Mouse (Mus musculus): ENCODE measurements around the gene Timm13. TPM values are rescaled to one million over a fixed set of nuclear protein-coding genes. Genes with fewer than 3 reads are reported as not detected.

Gene Timm13
- total RNA-seq, 2 experiments from 2014 or later, result 161 to 172 TPM

DNA sequence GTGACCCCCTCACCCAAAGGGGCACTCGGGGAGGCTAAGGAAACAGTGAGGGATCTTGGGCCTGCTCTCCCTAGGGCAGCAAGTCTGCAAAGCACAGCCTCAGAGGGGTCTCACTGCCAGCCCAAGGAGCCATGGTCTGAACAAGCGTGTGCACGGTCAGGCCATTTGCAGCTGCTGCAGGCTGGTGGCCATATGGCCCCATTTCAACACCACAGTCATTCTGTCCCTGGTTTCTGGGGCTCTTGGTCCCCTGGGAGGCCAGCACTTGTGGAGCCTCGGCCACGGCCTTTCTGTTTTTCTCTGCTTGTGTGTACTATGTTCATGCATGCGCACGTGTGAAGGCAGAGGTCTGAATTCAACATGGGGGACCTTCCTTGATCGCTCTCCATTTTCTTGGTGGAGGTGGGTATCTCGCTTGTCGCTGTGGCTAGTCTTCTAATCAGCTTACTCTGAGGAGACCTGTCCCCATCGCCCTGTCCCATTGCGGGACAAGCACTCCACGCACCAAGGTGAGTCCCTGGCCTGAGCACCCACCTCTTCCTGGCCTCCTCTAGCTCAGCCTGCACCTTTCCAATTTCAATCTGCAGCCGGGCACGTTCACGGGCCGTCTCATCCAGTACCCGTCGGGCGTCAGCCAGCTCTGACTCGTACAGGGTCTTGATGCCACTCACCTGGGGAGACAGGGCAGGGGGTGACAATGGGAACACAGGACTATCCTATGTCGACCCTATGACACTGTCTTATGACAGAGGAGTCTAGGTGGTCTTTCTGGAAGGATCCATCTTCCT is 8.8 kb upstream of the Timm13 start:
- no peak for DNase-seq (ENCODE audit: low spot score in 2 of 2)

GRCm38 (mm10) chr10:80904709-80905108 is 3.9 kb upstream of the Timm13 start:
- DNase-seq (ENCODE audit: low spot score in 2 of 2), result no peak

DNA sequence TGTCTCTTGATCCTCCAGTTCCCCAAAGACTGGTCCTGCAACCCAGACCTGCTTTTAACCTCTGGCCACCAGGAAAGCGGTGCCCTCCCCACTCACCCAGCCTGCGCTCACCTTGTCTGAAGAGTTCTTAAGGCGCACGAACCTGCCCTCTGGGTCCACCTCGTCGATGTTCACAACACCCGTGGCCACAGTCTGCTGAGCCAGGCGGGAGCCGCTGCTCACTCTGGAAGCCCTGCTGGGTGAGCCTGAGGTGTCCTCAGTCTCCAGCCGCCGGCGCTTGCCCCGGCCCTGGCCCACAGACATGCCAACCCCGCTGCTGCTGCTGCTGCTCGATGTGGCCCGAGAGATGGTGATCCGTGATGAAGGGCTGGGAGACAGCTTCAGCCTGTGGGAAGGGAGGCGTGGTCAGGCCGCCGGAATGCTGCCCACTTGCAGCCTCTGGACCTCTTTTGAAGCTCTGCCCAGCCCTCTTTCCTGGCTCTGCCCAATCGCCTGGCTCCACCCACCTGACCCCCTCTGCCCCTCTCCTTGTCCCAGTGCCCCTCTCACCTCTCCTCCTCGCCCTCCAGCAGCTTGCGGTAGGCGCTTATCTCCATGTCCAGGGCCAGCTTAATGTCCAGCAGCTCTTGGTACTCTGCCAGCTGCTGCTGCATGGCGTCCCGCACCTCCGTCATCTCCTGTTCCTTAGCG is 3.4 kb upstream of the Timm13 start:
- DNase-seq (ENCODE audit: low spot score in 2 of 2), result no peak

DNA sequence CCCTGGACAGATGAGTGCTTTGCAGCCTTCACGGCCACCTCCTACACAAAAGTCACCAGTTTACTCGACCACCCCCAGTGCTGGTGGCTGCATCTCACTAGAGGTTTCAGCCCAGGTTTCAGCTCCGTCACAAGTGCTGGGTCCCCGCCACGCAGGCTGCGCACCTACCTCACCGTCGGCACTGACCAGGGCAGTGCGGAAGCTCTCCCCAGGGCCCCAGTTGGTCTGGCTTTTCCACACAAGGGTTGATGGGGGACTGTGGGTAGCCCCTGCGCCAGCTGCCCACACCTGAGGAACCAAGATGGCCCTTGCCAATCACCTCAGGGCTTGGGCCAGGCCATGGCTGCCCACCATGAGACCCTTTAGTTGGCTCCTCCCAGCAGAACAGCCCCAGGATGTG is 2.5 kb upstream of the Timm13 start:
- no peak for DNase-seq (ENCODE audit: low spot score in 2 of 2)

DNA sequence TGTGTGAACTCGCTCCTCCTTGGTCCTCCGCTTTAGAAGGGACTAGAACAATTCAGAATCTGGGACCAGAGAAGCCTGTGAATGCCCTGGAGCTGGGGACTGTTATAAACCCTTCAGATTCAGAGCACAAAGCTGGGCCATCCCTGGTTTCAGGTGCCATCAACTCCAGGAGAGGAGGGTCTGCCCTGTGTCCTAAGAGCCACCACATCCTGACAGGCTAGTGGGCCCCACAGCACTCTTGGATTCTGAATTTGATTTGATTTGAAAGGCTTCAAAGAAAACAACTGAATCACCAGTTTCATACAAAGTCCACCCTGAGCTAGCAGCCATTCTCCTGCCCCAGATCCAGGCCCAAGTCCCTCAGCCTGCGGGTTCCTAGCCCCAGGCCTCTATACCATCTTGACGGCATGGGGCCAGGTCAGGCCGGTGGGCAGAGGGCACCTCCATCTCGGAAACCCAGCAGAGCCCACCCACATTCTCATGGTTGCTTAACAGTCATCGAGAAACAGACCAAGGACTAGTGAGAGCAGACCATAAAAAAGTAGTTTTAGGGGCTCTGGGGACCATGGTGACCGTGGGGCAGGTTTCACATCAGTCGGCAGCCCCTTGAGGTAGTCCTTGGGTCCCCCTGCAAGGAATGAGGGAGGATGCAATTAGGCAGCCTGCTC is 1.6 kb upstream of the Timm13 start:
- no peak for DNase-seq (ENCODE audit: low spot score in 2 of 2)

GRCm38 (mm10) chr10:80901409-80902272 is 872 bp upstream of the Timm13 start:
- DNase-seq (ENCODE audit: low spot score in 2 of 2), result no peak

DNA sequence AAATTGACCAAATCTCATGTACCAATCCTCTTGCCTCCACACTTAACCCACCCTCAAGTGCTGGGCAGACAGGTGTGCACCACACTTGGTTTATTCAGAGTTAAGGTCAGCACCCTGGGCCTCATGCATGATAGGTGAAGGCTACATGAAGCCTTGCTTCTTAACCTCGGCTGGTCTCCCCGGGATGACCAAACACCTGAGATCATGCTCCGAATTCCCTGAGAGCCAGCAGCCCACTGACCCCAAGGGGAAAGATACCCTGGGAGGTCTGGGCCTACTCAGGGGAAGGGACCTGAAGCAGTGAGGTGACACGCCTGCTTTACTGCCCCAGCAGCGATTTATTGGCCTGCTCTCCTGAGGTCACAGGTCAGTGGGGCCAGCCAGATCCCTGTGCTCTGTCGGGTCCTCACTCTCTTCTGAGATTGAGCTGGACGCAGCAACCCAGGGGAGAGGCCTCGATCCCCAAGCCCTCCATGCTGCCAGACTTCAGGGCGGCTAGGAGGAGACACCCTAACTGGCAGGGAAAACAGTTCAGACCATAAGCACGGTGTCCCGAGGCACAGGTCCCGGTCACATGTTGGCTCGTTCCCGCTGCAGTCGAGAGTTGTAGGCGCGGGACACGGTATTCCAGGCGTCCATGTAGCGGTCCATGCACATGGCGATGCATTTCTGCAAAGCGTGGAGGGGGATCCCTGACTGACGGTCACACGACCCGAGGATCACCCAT is 1.0 kb downstream of the Timm13 start:
- DNase-seq (ENCODE audit: low spot score in 2 of 2), result no peak

DNA sequence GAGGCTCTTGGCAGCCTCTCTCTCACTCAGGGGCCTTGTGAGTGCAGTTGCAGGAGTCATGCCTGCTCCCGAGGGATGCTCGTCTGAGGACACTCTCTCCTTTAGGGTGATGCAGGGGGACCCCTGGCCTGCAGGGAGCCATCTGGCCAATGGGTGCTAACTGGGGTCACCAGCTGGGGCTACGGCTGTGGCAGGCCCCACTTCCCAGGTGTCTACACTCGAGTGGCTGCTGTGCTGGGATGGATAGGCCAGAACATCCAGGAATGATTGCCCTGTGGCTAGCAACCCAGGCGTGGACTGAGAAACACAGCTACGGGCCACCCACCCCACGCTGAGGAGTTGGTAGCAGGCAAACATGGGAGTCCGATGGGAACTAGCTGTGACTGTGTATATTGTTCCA is 1.7 kb downstream of the Timm13 start:
- DNase-seq (ENCODE audit: low spot score in 2 of 2), result no peak

DNA sequence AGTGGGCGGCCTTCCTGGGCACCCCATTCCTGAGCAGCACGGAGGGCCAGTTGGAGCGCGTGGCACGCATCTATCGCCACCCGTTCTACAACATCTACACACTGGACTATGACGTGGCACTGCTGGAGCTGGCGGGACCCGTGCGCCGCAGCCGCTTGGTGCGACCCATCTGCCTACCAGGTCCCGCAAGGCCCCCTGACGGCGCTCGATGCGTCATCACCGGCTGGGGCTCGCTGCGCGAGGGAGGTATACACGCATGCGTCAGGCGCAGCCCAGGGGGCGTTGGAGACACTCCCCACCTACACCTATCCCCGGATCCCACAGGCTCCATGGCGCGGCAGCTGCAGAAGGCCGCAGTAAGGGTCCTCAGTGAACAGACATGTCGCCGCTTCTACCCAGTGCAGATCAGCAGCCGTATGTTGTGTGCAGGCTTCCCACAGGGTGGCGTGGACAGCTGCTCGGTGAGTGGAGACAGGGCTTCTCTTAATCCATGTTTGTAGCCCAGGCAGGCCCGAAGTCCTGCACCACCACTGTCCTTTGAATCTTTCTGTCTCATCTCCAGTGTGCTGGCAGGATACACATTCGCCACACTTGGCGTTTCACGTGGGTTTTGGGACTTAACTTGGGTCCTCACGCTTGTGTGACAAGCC is 2.8 kb downstream of the Timm13 start:
- DNase-seq (ENCODE audit: low spot score in 2 of 2), result peak; percentile 47 to 56

- DNase-seq (ENCODE audit: low spot score in 2 of 2), result no peak
These were observed 3.9 kb downstream of the Timm13 start for GRCm38 (mm10) chr10:80896581-80897485.

GRCm38 (mm10) chr10:80895697-80896096 is 5.1 kb downstream of the Timm13 start:
- no peak for DNase-seq (ENCODE audit: low spot score in 2 of 2)

- no peak for DNase-seq (ENCODE audit: low spot score in 2 of 2)
These were observed 5.7 kb downstream of the Timm13 start for GRCm38 (mm10) chr10:80895100-80895499.

- no peak for DNase-seq (ENCODE audit: low spot score in 2 of 2)
These were observed 13.6 kb downstream of the Timm13 start for GRCm38 (mm10) chr10:80887181-80887580.

- peak; percentile 57 to 62 for DNase-seq (ENCODE audit: low spot score in 2 of 2)
These were observed 19.5 kb downstream of the Timm13 start for GRCm38 (mm10) chr10:80881301-80881700.

- DNase-seq (ENCODE audit: low spot score in 2 of 2), result no peak
These were observed 19.9 kb downstream of the Timm13 start for GRCm38 (mm10) chr10:80880901-80881300.

DNA sequence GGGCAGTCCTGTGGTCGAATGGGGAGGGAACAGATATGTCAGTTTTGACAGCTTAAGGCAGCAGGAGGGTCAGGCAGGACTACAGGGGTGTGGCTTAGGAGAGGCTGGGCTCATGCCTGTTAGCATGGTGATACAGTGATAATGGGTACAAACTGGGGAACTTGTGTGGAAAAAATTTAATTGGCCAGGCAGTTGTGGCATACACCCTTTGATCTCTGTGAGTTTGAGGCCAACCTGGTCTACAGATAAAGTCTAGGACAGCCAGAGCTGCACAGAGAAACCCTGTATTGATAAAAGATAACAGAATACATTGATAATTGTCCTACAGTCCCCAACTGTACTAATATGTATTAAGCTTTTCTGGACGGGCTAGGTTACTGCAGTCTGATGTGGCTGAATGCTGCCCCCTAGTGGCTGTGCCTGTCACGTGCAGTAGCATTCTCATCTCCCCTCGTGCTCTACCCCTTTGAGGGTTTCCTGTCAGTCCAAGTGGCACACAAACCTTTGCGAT is 20.6 kb downstream of the Timm13 start:
- DNase-seq (ENCODE audit: low spot score in 2 of 2), result peak; percentile 50 to 67

DNA sequence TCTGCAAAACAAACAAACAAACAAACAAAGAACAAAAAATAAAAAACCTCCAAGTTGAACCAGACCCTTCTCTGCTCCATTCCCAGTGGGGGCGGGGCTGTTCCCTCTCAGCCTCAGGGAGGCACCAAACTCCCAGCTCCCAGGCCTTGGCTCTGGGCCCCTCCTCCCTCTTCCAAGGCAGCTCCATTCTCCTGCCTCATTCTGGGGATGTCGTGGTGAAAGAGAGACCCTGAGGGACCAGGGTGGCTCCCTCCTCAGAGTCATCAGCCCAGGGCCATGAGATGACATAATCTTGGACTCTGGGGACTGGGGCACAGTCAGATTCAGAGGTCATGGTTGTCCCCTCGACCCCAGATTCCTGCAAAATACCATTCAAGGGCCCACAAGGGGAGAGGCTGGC is 24.2 kb downstream of the Timm13 start:
- no peak for DNase-seq (ENCODE audit: low spot score in 2 of 2)

DNA sequence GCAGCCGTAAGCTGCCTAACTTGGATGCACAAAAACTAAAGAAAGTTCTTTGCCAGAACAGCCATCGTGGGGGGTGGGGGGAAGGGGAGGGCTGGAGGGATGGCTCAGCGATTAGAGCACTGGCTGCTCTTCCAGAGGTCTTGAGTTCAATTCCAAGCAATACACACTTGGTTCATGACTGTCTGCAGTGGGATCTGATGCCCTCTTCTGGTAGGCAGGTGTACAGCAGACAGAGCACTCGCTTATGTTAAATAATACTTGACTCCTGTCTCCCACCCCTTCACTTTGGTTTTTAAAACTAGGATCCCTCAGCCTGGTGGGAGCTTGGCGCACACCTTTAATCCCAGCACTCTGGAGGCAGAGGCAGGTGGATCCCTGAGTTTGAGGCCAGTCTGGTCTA is 24.7 kb downstream of the Timm13 start:
- peak; percentile 46 to 55 for DNase-seq (ENCODE audit: low spot score in 2 of 2)

DNA sequence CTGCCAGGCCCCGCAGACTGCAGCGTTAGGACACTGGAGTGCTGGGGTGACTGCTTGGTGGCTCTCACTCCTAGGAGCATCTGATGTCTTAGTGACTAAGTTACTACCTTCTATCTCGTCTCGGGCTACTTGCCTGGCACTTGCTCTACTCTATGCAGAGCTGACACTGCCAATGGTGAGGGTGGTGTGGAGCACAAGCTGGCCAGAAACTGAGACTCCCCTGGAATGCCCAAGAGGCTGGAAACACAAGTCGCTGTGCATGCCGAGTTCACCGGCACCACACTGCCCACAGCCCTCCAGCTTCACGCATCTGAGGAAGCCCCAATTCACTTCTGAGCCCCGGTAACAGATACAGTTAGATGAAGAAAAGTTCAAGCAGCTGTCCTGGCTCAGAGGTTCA is 26.7 kb downstream of the Timm13 start:
- no peak for DNase-seq (ENCODE audit: low spot score in 2 of 2)
